Mouse (Mus musculus) midbrain, embryonic 10.5 days (tissue): Measurements from ENCODE around the gene Nupr1. TPM values are rescaled to one million over a fixed set of nuclear protein-coding genes. Genes with fewer than 3 reads are reported as not detected.
A peak's percentile ranks its signal among the peaks of the same experiment; 100 is the strongest.

Experiments
- DNase-seq: peaks from one replicate; pipeline ENCODE4 v3.0.0-alpha.2; 2017; ENCODE audit warnings: low spot score
- H3K27ac ChIP-seq: fragments of 300-500 bp; sonication (generic); replicated peaks from 2 replicates; pipeline ENCODE4 v1.5.1; 2016; ENCODE audit warnings: mild to moderate bottlenecking
- H3K27me3 ChIP-seq: fragments of 300-500 bp; sonication (generic); 2 replicates; pipeline ENCODE4 v1.6.1; 2016; ENCODE audit warnings: low read depth, mild to moderate bottlenecking; ENCODE audit not compliant: poor library complexity, severe bottlenecking
- H3K36me3 ChIP-seq: fragments of 300-500 bp; sonication (generic); 2 replicates; pipeline ENCODE4 v1.6.1; 2016; ENCODE audit warnings: mild to moderate bottlenecking, moderate library complexity
- H3K4me1 ChIP-seq: fragments of 300-500 bp; sonication (generic); 2 replicates; pipeline ENCODE4 v1.6.1; 2016
- H3K4me3 ChIP-seq: fragments of 300-500 bp; sonication (generic); 2 replicates; pipeline ENCODE4 v1.5.1; 2016; ENCODE audit warnings: mild to moderate bottlenecking, moderate library complexity
- H3K9me3 ChIP-seq: fragments of 300-500 bp; sonication (generic); replicated peaks from 2 replicates; pipeline ENCODE4 v1.6.1; 2016; ENCODE audit warnings: mild to moderate bottlenecking
- WGBS: fragments of 180-500 bp; shearing (Covaris S2); methylation state at CpG from one replicate; pipeline ENCODE4 v1.1.7; 2016; 5-methylcytosine and 5-hydroxymethylcytosine counted together
- polyA plus RNA-seq: library from polyadenylated mRNA; unstranded; fragments of >200 nt; fragmentation: Nextera tagmentation; extraction: Ambion mirVana; gene quantifications from 2 replicates; pipeline ENCODE4 v1.2.1, GENCODE M21; 2016

Gene Nupr1
- polyA plus RNA-seq, 1 experiment from 2014 or later: 1.6 TPM

DNA sequence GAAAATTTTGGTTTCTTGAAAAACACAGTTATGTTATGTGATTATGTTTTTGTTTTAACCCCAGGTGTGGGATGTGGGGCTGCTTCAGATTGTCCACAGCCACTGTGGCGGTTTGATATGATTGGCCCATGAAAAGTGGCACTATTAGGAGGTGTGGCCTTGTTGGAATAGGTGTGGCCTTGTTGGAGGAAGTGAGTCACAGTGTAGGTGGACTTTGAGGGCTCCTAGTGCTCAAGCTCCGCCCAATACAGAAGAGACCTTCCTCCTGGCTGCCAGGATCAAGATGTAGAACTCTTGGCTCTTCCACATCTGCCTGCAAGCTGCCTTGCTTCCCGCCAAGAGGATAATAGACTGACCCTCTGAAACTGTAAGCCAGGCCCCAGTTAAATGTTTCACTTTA, 17.9 kb downstream of the Nupr1 start:
- WGBS: 82% methylated on average over 3 of the region's 3 CpGs
- H3K36me3 ChIP-seq: no peaks in the 10 kb centered on the region
- no peaks in the 10 kb centered on the region for H3K27me3 ChIP-seq
- no peak for DNase-seq
- no peaks in the 10 kb centered on the region for H3K9me3 ChIP-seq
- H3K4me1 ChIP-seq: no peaks in the 10 kb centered on the region
- H3K27ac ChIP-seq: no peak overlapping the region
- H3K4me3 ChIP-seq: no peak overlapping the region

DNA sequence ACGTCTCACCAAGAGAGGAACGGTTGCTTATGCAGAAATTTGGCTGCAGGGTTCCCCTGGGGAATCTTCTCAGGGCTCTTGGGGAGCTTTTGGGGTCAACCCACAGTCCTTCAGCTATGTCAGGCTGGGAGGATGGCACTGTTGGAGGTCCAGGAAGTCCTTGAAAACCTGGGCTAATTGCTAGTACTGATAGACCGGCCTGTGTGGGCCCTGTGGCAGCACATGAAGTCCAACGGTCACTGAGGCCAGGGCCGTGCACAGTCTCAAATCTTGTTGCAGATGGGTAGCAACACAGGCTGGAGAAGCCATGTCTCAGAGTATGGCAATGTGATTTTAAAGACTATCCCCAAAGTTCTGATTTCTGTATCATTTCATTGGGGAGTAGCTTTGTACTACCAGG, 22.9 kb downstream of the Nupr1 start:
- no peak overlapping the region for H3K4me3 ChIP-seq
- H3K9me3 ChIP-seq: no peaks in the 10 kb centered on the region
- no peak overlapping the region for H3K27ac ChIP-seq
- 90% methylated on average over 5 of the region's 5 CpGs for WGBS
- no peak for DNase-seq
- no peaks in the 10 kb centered on the region for H3K27me3 ChIP-seq
- no peaks in the 10 kb centered on the region for H3K36me3 ChIP-seq
- H3K4me1 ChIP-seq: no peaks in the 10 kb centered on the region

DNA sequence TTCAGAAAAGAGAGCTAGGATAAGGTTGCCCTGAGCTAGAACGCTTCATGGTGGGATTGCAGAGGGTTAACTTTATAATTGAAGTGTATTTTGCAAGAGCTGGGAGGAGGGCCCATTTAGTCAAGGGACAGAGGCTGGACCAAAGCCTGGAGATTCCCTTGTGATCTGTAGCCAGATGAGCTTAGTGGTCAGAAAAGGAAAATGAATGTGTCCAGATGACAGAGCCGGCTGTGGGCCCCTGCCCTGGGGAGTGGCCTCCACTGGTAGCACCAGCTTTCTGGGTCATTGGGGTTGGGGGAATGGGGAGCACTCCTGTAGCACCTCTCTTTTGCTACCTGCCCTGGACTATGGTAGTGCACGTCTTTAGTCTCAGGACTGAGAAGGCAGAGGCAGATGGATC, 23.6 kb downstream of the Nupr1 start:
- no peak for DNase-seq
- H3K27me3 ChIP-seq: no peaks in the 10 kb centered on the region
- H3K27ac ChIP-seq: no peak overlapping the region
- H3K9me3 ChIP-seq: no peaks in the 10 kb centered on the region
- 84% methylated on average over 3 of the region's 3 CpGs for WGBS
- H3K4me3 ChIP-seq: no peak overlapping the region
- H3K4me1 ChIP-seq: no peaks in the 10 kb centered on the region
- H3K36me3 ChIP-seq: no peaks in the 10 kb centered on the region

DNA sequence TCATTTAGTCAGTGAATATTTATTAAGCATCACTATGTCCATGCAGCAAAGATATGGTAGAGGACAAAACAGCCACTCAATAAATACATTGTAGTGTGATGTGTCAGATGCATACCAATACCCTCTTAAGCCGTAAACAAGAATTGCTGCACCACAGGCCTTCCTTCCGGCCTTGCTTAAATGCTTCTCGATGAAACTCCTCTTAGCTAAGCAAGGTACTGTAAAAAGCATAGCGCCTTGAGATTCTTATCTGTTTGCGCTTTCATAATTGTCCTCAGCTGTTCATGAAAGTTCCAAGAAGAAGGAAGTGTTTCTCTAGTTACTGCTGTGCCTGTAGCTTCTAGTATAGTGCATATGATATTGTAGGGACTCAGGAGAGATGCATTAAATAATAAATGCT, 24.1 kb downstream of the Nupr1 start:
- Histone ChIP-seq H3K4me1 (no peaks in the 10 kb centered on the region), H3K4me3 (no peak overlapping the region), H3K9me3 (no peaks in the 10 kb centered on the region), H3K27me3 (no peaks in the 10 kb centered on the region), H3K36me3 (no peaks in the 10 kb centered on the region), H3K27ac (no peak overlapping the region)
- DNase-seq: no peak
- WGBS: 90% methylated on average over 5 of the region's 5 CpGs

DNA sequence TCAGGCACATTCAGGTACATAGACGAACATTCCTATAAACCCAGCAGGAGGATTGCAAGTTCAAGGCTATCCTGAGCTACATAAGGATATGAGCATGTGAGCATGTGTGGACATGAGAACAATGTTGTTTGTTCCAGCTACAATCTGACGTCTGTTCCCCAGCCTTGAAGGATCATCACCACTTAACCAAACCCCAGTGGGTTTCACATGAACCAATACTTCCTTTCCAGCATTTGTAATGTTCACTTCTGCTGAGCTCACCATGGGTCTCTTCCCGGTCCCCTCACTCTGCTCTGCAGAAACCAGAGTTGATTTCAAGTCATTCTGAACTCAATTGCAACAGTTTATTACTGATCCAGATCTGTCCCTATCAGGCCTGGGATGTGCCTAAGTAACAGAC, 28.0 kb downstream of the Nupr1 start:
- H3K27me3 ChIP-seq: no peaks in the 10 kb centered on the region
- WGBS: 89% methylated on average over 3 of the region's 3 CpGs

DNA sequence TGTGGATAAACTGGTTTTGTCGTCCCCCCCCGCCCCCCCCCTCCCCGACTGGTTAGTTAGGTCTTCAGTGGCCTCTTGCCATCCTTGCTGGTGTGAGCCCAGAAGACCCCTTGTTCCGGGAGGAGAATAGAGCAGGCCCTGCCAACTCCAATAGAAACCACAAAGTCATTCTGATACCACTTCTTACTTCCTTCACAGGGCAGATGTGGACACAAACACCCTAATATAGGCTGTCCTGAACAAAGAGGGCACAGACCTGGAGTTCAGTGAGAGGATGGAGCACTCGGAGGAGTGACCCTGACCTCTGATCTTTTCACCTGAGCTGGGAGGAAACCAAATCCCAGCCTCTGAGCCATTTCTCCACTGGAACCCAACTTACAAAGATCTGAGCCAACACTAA, 28.8 kb downstream of the Nupr1 start:
- H3K9me3 ChIP-seq: no peaks in the 10 kb centered on the region
- WGBS: 50% methylated on average over 5 of the region's 5 CpGs

More for the DNA sequence above, 28.0 kb downstream of the Nupr1 start:
- Histone ChIP-seq H3K27ac (no peak overlapping the region), H3K4me1 (no peaks in the 10 kb centered on the region), H3K9me3 (no peaks in the 10 kb centered on the region), H3K36me3 (no peaks in the 10 kb centered on the region), H3K4me3 (no peak overlapping the region)
- DNase-seq: no peak

DNA sequence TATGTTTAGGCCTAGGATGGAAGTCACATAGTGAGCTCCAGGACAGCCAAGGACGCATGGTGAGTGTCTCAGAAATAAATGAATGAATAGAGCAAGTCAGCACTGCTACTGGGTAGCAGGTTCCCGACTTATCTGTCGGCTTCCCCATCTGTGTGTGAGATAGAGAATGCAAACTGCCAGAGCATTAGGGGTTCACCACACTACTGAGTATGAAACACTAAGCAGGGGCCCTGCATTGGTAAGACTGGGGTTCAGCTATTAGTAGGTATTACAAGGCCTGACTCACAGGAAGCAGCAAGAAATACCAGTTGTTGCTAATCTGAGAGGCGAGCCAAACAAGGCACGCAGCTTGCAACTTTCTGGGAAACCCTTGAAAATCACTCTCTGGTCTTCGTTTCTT, 31.7 kb downstream of the Nupr1 start:
- Histone ChIP-seq H3K27ac (no peak overlapping the region), H3K4me3 (no peak overlapping the region), H3K4me1 (no peaks in the 10 kb centered on the region), H3K27me3 (no peaks in the 10 kb centered on the region), H3K36me3 (no peaks in the 10 kb centered on the region), H3K9me3 (no peaks in the 10 kb centered on the region)
- WGBS: 85% methylated on average over 6 of the region's 6 CpGs
- no peak for DNase-seq

More for the DNA sequence above, 28.8 kb downstream of the Nupr1 start:
- Histone ChIP-seq H3K36me3 (no peaks in the 10 kb centered on the region), H3K4me1 (no peaks in the 10 kb centered on the region), H3K27ac (no peak overlapping the region), H3K27me3 (no peaks in the 10 kb centered on the region), H3K4me3 (no peak overlapping the region)
- DNase-seq: no peak

DNA sequence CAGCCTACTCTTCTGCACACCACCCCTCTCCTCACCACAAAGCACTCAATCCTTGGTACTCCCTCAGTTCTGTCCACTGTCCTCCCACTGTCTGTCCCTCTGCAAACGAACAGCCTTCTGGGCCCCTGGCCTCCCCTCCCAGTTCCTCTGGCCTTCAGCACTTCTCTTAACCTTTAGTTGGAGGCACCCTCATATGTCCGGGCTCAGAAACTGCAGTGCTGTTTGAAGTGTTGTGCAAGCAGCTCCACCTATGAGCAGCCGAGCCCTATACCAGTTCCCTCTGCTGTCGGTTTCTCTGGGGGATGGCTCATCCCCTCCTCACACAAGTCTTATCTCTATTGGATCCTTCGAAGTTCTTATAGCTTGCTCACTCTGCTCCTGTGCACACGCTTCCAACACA, 34.2 kb downstream of the Nupr1 start:
- no peak for DNase-seq
- H3K9me3 ChIP-seq: no peaks in the 10 kb centered on the region
- no peaks in the 10 kb centered on the region for H3K4me1 ChIP-seq
- 75% methylated on average over 6 of the region's 6 CpGs for WGBS
- 0 out of 2 replicates have a peak, but pooled peaks cover 3% of the 10 kb centered on the region for H3K27me3 ChIP-seq
- H3K4me3 ChIP-seq: no peak overlapping the region
- H3K36me3 ChIP-seq: no peaks in the 10 kb centered on the region
- no peak overlapping the region for H3K27ac ChIP-seq

DNA sequence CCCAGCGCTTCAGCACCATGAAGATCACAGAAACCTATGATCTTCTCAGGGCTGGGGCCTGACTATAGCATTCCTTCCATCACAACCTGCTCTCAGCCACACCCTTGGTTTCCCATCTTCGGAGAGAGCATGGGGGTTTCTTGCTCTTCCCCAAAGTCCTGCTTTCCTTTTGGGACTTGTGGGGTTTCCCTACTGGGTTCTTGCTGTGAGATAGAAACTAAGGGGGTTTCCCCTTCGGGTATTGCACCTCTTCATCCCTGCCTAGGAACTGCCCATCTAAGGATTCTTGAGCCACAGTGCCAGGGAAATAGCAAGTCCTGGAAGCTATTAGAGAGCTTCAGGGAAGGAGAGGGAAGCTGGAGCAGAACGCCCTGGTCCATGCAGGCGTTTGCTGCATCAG, 34.8 kb downstream of the Nupr1 start:
- 86% methylated on average over 5 of the region's 5 CpGs for WGBS
- H3K4me1 ChIP-seq: no peaks in the 10 kb centered on the region
- H3K4me3 ChIP-seq: no peak overlapping the region
- no peaks in the 10 kb centered on the region for H3K9me3 ChIP-seq
- 0 out of 2 replicates have a peak, but pooled peaks cover 3% of the 10 kb centered on the region for H3K27me3 ChIP-seq
- no peak for DNase-seq
- no peak overlapping the region for H3K27ac ChIP-seq
- H3K36me3 ChIP-seq: no peaks in the 10 kb centered on the region

DNA sequence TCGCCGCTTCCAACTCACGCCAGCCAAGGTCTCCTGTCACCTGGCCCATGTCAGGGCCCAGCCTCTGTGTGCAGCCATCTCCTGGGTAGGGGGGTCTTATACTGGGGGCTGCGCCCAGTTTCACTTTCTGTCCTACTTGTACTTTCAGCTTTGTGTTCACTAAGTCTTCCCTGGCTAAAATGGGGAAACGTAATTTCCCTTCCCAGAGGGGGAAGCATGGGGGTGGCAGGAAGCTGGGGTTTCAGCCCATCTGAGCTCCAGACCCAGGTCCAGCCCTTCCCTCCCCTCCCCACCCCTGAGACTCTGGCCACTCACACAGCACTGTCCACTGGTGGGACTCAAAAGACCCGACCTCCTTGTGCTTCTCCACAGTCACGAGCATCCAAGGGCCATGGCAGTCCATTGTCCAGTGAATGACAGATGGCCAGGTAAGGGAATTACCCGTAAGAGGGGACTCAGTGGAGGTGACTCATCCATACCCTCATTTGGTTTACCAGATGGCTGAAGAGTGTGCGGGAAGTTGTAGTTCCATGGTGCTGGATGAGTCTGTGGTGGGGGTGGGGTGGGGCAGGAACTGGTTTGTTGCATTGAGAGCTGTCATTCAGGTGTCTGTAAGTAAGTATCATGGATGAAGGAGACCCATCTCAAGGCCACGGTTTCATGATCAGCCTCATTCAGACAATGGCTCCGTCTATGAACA, 35.6 kb downstream of the Nupr1 start, which contains the start of gene Il27:
Il27 (minus strand) TSS at position 80 of the 700 bp plus-strand sequence.
- no peak for DNase-seq
- Histone ChIP-seq H3K4me1 (no peaks in the 10 kb centered on the region), H3K4me3 (no peak within 1 kb of the TSS), H3K27me3 (0 out of 2 replicates have a peak, but pooled peaks cover 3% of the 10 kb centered on the region), H3K27ac (no peak within 1 kb of the TSS), H3K9me3 (no peaks in the 10 kb centered on the region), H3K36me3 (no peaks in the 10 kb centered on the region)
- 84% methylated on average over 11 of the region's 11 CpGs for WGBS

DNA sequence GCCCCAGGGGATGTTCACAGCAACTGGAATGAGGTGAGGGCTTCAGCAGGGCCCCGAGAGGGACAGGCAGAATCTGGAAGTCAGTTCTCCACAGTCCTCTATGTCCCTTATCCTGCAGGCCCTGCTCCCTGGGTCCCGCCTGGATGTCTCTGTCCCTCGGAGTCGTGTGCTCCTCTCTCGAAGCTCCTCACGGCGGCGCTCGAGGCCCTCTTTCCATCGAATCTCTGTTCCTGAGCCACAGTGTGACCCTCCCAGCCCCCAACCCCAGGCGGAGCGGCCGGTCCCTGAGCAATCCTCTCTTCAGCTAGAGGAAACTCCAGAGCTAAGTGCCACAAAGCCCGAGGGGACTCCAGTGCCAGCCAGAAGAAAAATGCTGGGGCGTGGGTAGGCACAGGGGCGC, 42.9 kb downstream of the Nupr1 start:
- peak; percentile 80 for DNase-seq

DNA sequence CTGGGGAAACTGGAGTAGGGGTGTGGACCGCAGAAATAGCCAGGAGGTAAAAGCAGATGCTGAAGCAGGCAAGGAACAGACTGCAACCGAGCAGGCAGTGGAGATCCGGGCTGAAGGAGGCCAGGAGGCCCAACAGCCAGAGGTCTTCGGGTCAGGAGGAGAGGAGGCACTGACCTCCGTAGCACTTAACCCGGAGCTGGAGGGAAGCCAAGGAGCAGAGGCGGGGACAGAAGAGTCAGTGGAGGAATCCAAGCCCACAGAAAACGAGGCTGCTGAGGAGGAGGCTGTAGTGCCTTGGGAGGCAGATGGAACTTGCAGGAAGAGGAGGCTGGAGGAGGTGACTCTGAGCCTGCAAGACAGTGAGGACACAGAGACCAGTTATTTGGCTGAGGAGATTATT, 43.8 kb downstream of the Nupr1 start:
- H3K4me1 ChIP-seq: peaks cover 30% of the 10 kb centered on the region
- no peaks in the 10 kb centered on the region for H3K9me3 ChIP-seq
- H3K27me3 ChIP-seq: peaks cover 51% of the 10 kb centered on the region
- 77% methylated on average over 8 of the region's 8 CpGs for WGBS
- no peaks in the 10 kb centered on the region for H3K36me3 ChIP-seq
- no peak overlapping the region for H3K4me3 ChIP-seq
- no peak for DNase-seq
- no peak overlapping the region; the same call in 1 of the 2 replicates for H3K27ac ChIP-seq

More for the DNA sequence above, 42.9 kb downstream of the Nupr1 start:
- H3K9me3 ChIP-seq: no peaks in the 10 kb centered on the region
- peaks cover 51% of the 10 kb centered on the region for H3K27me3 ChIP-seq
- H3K4me3 ChIP-seq: peak overlapping the region; percentile 39
- H3K36me3 ChIP-seq: no peaks in the 10 kb centered on the region
- peak overlapping the region; percentile 74 for H3K27ac ChIP-seq
- peaks cover 22% of the 10 kb centered on the region for H3K4me1 ChIP-seq
- 3% methylated on average over 16 of the region's 16 CpGs for WGBS

DNA sequence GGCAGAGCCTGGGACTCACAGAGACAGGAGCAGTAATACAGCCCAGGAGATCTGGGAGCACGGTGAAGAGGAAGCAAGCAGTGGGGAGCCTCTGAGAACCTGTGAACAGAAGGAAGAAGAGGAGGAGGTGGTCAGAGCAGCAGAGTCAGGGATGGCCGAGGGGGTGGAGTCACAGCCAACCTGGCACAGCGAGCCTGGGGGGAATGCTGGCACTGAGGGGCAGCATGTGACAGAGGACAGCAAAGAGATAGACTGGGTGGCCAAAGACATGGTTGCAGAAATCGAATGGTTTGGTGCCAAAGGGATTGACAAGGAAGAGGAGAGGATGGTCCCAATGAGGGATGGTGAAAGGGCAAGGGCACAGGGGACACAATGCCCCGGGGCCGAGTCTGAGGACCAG, 44.9 kb downstream of the Nupr1 start, which contains the start of gene Cln3:
Cln3 (minus strand) TSS at position 101 of the 400 bp plus-strand sequence.
- H3K27ac ChIP-seq: no peak within 1 kb of the TSS
- WGBS: 82% methylated on average over 6 of the region's 6 CpGs

More for the DNA sequence above, 44.9 kb downstream of the Nupr1 start, which contains the start of gene Cln3:
- peaks cover 51% of the 10 kb centered on the region for H3K27me3 ChIP-seq
- H3K9me3 ChIP-seq: no peaks in the 10 kb centered on the region
- H3K4me1 ChIP-seq: peaks cover 30% of the 10 kb centered on the region
- no peak for DNase-seq
- H3K4me3 ChIP-seq: no peak within 1 kb of the TSS
- no peaks in the 10 kb centered on the region for H3K36me3 ChIP-seq
